Mouse (Mus musculus) thymus, postnatal 4 days (tissue): Measurements from ENCODE around the gene Birc6.

Experiments used
- DNase-seq: peaks from one replicate; pipeline ENCODE4 v3.0.0; 2021

The Birc6 gene

GRCm38 (mm10) chr17:74711627-74712026 is 183.5 kb downstream of the Birc6 start:
- no peak for DNase-seq

GRCm38 (mm10) chr17:74715128-74715527 is 187.0 kb downstream of the Birc6 start:
- no peak for DNase-seq

DNA sequence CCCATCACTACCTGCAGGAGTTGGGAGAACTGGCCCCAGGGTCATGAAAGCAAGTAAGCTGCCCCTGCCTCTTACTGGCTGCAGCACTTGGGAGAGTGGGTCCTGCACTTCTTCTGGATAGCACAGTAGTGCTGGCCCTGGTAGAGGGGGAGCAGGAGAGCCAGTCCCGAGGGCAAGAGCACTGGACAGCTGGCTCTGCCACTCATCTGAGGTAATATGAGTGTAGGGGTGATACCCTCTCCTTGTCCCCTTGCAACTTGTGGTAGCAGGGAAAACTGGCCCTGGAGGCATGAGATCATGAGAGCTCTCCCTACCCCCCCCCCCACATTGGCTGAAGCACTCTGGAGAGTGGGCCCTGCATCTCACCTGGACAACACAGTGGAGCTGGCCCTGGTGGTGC is 187.6 kb downstream of the Birc6 start:
- DNase-seq, result no peak

DNA sequence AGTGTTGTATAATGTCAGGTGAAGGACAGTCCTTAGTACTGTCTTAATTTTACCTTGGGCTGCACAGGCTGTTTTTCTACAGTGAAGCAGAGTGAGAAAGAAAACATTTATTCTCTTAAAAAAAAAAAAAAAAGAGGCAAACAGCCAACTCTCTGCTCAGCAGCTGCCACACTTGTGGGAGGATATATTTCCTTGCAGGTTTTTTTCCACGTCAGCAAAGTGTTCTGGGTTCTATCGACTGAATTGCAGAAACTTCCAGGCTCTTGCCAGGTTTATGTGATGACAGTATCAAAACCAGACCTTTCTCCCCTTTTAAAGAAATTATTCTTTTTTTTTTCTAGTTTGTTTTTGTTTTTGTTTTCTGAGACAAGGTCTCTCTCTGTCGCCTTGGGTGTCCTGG is 188.5 kb downstream of the Birc6 start:
- no peak for DNase-seq

DNA sequence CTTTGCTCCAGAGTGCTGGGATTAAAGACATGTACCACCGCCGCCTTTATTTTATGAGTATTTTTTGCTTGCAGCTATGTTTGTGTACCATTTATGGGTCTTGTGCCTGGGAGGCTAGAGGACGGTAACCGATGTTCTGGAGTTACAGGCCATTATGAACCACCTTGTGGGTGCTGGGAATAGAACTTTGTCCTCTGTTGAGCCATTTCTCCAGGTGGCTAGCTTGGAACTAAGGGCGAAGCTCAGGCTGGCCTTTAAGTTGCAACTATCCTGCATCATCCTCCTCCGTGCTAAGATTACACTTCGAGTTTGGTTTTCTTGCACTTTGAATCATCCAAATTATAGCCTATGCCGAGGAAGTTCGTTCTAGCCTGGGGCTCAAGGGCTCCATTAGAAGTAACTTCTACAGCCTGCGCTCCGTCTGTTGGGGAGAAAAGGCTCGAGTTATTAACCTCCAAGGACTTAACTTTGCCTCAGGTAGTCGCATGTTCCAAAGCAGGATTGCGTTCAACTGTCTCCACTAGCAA is 189.1 kb downstream of the Birc6 start:
- DNase-seq, result no peak

DNA sequence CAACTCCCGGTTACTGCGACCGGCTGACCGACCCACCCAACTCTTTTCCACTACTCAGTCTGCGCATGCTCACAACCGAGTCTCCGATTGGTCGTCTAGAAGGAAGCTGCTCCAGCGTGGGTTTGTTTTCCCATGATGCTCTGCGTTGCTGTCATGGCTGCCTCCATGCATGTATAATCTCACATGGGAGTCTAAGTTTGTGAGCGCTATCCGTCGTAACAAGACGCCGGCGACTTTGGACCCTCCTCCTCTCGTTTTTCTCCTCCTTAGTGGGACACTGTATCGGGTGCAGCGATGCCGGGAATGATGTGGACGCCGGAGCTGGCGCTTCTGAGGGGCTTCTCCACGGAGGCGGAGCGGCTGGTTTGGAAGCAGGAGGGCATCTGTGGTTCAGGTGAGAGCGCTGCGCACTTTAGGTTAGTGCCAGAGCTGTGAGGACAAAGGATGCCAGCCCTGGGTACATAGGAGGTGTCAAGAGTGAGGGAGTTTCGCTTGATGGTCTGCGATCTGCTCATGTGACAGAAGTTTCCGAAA is 189.6 kb downstream of the Birc6 start, which contains the start of gene Ttc27:
TSS of gene Ttc27 (plus strand) at position 115 of the 534 bp plus-strand sequence.
- peak; percentile 97 for DNase-seq

- DNase-seq, result peak; percentile 13
These were observed 204.8 kb downstream of the Birc6 start for GRCm38 (mm10) chr17:74732872-74733271.

DNA sequence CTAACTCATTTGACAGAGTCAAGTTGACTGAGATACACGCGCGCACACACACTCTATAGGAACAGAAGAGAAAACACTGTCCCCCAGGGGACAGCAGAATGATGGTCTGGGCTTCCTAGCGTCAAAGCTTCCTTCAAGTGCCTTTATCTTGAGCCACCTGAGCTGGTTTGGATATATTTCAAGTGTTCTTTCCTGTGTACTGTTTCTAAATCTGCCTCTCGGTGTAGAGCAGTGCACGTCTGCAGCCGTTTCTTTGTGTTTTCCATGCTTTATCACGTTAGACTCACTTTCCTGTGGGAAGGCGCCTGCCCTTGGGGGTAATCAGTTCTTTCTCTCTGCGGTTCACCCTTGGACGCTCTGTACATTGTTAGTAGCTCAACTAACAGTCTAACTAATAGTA is 207.3 kb downstream of the Birc6 start:
- no peak for DNase-seq

GRCm38 (mm10) chr17:74749659-74750058 is 221.6 kb downstream of the Birc6 start:
- DNase-seq, result no peak

DNA sequence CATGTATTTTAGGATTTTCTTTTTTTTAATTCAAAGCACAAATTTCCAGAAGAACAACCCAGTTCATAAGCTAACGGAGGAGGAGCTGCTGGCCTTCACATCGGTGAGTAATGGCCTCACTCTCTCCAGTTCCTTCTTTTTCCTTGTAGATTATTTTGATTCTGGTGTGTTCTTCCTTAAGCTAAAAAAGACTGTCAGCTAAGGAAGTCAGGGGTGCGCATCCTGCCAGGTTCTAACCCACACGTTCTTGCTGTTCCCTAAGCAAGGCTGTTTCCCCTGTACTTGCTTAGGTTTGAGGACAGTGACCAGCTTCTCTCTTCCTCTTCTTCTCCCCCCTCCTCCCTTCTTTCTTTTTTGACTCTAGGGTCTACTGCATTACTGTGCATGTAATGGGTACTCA is 222.9 kb downstream of the Birc6 start:
- DNase-seq, result no peak
